Mouse (Mus musculus): ENCODE measurements around the gene Scaf1.

Gene Scaf1

DNA sequence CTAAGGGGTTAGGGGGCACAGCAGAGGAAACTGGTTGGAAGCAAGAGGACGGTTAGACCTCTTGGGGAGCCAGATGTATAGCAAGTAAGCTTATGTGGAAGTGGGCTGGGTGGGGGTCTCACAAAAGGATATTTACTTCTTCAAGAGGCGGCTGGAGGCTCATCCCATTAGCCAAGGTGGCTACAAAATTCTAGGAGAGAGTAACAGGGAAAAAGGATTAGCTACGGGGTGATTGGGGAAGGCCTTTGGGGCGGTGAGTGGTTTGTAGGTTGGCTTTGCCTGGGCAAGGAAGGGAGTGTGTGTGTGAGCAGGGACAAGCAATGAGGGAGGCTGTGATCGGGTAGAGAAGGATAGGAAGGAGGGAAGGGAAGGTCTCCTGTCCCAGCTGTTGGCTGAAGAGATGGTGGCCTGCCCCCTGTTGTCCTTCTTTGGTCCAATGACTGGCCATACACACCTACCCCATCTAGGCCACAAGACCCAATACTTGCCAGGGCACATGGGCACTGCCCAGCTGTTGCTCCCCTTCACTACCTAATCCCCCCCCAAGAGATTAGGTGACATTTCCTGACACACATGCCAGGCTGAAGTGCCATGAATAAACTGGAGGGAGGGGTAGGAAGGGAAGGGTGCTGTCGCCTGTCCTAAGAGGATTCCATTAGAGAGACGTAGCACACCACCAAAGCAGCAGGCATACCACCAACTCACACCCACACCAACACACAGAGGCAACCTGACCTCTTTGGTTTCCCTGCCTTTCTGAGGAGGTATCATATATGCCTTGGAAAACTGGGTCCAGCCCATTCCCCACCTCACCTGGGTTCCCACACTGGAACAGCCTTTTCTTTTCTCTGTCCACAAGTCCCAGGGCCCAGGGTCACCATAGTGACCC lies 32.0 kb downstream of the Scaf1 start:
- DNase-seq, result no peak

DNA sequence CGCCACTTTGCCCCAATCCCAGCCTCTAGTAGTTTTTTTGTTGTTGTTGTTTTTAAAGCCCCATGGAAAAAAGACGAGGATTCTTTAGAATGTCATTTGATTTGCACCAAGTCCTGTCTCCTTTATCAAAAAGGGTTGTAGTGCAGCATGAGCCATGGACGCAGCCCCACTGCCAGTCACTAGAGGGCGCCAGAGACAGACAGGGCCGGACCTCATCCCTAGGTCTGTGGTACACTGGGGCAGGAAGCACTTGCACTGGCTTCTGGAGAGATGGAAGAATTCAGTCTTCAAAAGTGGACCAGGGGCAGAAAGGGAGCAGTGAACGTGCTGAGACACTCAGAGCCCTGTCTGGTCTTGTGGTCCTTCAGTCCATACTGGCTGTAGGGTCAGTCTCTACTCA lies 33.1 kb downstream of the Scaf1 start:
- peak; percentile 95 for DNase-seq

DNA sequence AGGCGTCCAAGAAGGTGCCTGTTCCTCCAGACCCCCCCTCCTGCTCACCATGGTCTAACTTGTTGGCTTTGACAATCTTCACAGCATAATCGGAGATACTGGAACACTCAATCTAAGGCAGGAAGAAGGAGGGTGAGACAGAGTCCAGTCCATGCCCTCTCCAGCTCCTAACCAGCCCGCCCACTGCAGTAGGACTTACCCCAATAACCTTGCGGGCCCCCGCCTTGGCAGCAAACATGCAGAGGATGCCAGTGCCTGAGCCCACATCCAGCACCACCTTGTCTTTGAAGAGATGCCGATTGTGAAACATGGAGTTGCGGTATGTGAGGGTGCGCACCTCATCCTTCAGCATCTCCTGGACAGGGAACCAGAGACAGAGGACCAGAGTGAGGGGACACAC lies 34.6 kb downstream of the Scaf1 start:
- no peak for DNase-seq

DNA sequence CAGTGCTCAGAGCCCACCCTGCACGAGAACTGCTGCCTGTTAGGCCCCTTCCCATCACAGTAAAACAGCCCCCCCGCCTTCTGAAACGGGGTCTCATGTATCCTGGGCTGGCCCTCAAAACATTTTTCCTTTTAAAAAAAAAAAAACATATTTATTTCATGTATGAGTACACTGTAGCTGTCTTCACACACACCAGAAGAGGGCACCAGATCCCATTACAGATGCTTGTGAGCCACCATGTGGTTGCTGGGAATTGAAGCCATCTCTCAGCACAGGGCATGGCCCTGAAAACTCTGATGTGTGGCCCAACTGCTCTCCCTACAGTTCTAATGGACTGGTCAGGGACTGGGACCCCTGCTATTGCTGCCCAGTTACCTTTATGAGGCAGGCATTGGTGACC lies 37.9 kb downstream of the Scaf1 start:
- DNase-seq, result no peak

DNA sequence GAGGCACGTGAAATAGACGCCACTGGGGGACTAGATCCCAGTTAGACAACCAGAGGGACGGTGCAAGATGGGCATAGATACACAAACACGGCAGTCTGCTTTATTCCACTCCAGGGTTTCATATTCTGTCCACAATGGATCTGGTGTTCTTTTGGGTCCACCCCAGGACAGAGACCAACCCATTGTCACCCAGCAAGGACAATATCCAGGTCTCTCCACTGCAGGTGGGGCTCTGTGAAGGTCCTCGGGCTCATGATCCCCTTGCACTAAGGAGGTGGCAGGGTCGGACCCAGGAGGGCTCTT lies 41.1 kb downstream of the Scaf1 start:
- no peak for DNase-seq

DNA sequence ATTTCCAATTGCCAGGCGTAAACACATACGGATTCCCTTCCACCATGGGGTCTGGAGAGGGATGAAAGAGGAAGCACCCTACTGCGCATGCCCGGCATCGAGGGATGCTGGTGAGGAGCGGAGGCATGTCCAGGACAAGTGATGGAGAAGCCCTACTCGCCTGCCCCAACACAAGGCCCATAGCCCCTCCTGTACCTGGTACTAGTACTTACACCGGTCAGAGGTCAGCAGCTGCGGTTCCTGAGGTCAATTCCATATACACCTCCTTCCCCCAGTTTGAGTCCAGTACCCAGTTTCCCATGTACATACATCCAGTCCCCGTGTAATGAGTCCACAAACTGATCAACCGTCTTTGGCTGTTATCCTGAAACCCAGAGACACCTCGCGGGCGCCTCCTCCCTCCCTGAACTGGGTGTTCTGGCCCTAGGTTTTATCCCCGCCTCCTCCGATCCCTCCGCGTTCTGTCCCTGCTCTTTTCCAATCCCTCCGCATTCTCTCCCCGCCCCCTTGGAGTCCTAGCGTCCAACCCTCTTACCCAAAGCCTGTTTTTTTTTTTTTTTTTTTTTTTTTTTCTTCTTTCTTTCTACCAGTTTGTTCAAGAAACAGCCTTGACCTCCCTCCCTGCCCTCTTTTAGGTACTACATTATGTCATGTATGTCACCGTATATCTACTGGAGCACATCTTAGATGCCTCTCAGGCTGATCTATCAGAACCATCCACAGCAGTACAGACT lies 41.6 kb downstream of the Scaf1 start, which contains the start of gene Cpt1c:
Gene Cpt1c (minus strand): TSS at position 469 of the 734 bp plus-strand sequence.
- DNase-seq, result peak; percentile 78

DNA sequence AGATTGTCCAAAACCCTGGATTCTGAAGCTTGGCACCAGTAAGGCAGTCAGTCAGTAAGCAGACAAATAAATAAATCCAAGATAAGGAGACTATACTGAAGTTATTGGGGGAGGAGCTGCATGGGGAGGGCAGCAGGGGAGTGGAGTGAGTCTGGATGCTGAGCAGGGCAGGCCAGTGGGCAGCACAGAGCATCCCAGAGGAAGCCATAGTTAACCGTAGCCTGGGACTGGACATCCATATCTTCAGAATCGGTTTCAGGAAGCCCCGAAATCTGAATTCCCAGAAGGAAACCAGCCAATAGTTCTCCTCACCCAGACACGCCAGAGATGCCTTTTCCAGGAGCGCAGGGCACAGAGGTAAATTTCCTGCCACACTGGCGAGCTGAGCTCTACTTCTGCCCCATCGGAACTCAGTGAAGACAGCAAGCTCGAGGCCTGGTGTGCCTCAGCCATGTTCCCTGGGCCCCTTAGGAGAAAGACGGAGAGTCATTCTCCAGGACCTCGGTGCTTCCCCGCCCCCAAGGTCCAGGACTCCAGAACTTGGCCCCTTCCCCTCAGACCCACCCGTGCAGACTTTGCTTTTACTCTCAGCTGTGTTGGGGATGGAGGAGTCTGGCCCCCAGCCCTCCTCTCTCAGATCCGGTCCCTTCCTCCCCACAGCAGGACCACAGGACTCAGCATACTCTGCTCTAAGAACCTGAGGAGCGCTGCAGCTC lies 42.6 kb downstream of the Scaf1 start:
- DNase-seq, result no peak

DNA sequence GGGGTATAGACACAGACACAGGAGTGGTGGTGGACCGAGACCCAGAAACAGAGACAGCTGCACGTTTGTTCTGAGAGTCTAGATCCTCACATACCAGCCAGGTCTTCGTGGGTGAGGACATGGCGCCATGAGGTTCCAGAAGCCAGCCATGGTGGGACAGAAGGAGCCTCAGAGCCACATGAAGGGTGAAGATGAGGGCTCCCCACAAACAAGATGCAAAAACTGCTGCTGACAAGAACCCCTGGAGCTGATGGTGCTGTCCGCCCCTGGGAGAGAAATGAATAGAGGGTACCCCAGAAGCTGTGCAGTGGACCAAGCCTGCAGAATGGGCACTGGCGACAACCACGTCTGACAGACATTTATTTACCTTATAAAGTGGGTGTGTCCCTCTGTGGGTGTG lies 45.0 kb downstream of the Scaf1 start:
- DNase-seq, result no peak

DNA sequence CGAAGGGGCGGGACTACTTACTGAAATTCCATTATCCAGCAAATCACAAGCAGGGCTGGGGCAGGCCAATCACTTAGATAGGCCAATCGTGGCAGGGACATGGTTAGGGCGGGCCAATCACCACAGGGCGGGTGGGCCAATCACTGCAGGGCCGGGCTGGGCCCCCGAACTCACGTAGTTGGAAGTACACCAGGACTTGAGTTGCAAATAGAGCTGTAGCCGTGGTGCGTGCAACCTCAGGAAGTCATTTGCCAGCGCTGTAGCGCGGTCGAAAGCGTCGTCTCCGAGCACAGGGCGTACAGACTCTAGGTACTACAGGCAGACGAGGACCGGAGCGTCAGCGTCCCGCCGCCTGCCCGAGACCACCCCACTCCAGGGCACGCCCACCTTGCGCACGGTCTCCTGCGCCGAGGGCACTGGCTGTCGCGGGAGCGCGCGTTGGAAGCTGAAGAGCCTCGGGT lies 45.9 kb downstream of the Scaf1 start:
- DNase-seq, result peak; percentile 80

DNA sequence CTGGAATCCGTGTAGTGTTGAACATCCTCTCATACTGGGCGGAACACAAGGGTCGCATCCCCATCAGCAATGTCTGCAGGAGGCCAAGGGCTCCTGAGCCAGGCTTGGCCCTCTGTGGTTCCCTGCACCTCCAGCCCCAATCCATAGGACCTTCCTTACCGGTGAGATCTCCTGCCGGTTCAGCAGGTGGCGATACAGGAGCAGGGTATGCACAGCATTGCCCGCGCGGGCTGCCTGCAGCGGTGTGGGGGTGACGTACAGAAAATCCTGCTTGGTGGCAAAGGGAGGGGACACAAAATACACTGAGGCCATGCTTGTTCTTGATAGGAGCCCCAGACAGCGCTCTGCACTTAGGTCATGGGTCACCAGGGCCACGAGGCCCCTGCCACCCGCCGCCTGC lies 49.5 kb downstream of the Scaf1 start:
- DNase-seq, result no peak

DNA sequence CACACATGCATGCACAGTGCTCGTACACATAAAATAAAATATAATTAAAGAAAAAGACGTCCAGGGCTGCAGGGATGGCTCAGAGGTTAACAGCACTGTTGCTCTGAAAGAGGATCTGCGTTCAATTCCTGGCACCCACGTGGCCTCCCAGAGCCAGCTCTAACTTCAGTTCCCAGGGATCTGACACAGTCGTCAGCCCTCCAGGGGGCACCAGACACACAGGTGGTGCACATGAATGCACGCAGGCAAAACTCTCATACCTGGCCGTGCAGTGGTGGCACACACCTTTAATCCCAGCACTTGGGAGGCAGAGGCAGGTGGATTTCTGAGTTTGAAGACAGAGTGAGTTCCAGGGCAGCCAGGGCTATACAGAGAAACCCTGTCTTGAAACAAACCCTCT lies 50.2 kb downstream of the Scaf1 start:
- no peak for DNase-seq

DNA sequence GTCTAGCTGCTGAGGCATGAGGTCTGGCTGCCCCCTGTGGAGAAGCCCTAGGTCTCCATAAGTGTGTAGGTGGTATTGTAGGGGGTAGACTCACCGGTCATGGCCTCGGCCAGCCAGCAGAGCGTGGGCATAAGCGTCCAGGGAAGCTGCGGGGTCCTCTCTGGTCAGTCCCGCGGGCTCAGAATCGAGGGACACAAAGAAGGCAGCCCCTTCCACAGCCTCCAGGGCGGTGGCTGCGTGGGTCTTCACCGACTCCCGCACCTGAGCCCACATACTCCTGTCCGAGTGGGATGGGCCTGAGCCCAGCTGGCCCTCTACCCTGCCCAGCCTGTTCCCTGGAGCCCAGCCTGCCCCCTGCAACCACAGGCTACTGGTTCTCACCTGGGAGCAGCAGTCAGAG lies 51.2 kb downstream of the Scaf1 start:
- no peak for DNase-seq

DNA sequence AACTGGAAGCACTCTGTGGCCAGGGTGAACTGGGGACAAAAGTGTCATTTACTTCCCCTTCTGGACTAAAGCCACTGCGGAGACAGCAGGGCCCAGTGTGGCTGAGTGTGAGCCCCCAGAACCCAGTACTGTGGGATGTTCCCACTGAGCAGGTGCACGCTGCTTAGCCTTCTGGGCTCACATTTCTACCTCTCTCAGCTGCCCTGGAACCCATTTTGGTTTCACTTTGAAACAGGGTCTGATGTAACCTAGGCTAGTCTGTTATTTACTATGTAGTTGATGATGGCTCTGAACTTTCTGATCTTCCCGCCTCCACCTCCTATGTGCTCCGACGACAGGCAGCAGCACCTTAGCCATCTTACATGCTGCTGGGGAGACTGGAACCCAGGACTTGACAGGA lies 53.3 kb downstream of the Scaf1 start:
- DNase-seq, result no peak

DNA sequence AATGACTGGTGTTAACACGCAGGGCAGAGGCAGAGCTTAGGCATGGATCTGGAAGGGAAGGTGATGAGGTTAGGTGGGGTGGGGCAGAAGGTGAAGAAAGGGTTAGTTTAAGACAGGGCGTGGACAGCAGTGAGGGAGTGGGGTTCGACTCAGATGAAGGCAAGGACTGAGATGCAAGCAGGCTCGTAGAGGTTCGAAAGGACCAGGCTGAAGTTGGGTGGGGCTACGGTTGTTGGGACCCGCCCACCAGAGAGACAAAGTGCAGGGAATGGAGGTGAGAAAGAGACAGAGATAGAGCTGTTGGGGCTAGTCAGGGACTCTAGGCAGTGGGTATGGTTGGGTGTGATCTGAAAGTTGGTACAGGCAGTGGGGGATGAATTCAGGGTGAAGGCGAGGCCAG lies 53.8 kb downstream of the Scaf1 start:
- no peak for DNase-seq

DNA sequence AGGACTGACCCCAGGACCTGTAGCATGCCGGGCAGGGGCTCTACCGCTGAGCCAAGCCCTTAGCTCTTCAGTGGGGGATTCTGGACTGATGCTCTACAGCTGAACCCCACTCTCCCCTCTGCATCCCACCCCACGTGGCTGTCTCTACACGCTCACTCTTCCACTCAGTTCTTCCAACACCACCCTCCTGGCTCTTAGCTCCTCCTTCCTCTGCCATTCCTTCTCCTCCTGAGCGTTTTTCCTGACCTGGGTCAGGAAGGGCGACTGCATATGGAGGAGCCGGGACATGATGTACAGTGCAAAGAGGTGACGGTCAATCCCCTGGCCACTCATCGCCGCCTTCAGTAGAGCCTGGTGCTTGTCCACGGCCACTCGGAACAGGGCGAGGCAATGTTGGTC lies 55.7 kb downstream of the Scaf1 start:
- no peak for DNase-seq

DNA sequence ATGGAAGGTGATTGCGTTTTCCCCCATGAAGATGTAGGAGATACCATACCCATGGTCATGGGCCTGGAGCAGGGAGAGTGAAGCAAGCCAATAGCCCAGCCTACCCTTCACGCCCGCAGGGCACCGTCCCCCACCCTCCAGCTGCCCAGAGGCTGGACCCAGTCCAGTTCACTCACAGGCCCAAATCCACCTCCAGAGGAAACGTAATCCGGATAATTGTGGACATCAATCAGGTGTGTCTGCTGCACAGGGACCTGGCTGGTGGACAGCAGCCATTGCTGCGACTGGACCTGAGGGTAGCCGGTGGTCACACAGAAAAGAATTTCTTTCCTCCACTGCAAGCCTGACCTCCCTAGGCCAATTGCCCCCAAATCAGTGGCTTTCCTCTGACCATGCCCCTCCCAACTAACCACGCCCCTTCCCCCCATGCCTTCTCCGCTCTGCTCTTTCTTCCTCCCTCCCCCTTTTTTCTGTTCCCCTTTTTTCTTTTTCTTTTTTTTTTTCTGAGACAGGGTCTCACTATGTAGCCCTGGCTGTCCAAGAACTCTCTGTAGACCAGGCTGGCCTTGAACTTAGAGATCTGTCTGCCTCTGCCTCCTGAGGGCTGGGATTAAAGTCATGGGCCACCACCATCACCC lies 56.2 kb downstream of the Scaf1 start:
- DNase-seq, result no peak

DNA sequence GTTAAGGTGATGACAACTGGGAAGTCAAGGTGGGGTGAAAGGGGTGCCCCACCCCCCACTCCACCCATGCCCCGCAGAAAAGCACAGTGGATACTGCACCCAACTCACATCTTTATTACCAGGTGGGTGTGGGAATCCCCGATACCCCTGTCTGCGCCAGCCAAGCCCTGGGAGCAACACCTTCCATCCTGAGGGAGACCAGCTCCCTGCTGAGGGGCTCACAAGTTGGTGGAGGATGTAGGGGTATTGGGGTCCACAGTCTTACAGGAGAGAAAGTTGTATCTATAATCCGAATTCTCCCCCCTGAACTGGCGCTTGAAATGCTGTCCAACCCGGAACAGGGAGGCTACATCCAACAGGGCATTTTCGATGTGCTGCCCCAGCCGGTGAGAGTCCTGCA lies 56.9 kb downstream of the Scaf1 start:
- no peak for DNase-seq

DNA sequence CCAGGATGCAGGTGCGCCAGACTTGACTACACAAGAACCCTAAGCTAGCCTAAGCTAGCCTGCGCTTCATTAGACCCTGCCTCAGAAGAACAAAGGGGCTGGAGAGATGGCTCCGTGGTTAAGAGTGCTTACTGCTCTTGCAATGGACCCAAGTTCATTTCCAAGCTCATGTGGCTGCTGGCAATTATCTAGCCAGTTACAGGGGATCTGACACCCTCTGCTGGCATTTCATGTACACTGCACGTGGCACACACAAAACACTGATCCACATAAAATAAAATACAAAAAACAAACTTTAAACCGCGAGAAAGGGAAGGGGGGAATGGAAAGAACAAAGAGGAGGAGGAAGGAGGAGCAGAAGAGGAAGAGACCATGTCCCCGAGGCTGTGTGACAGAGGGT lies 58.0 kb downstream of the Scaf1 start:
- DNase-seq, result peak; percentile 54

DNA sequence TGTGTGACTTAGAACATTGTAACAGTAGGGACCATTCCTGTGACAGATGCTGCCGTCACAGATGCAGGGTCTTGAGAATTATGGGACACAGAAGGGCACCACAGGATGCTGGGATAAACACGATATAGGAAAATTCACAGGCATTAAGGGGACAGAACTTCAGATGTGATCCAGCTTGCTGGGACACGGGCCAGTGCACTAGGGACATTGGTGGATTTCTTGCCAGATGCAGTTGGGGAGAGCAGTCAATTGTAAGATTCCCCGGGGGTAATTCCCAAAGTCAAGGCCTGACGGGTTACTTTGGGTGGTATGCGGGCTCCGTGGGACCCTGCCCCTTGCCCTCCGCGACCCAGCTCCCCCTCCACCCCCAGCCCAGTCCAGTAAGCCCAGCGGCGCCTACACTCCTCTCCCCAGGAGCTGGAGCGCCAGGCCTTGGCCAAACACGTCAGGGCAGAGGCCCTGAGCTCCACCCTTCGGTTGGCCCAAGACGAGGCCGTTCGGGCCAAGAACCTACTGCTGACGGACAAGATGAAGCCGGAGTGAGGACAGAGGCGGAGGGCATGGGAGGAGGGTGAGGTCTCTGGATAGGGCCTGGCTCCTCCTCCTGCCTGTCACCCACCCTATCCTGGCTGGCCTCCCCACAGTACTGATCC lies 58.9 kb downstream of the Scaf1 start:
- DNase-seq, result peak; percentile 61

DNA sequence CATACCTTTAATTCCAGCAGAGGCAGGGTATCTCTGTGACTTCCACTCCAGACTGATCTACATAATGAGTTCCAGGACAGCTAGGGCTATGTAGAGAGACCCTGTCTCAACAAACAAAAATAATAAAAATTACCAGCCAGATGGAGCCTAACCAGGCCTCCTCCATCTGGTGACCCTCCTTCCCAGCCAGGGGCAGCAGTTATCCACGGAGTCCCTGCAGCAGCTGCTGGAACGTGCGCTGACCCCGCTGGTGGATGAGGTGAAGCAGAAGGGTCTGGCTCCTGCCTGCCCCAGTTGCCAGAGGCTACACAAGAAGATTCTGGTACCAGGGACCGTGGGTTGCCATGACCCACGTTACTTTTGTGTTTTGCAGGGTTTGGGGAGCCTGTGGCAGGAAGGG lies 59.9 kb downstream of the Scaf1 start:
- DNase-seq, result no peak

DNA sequence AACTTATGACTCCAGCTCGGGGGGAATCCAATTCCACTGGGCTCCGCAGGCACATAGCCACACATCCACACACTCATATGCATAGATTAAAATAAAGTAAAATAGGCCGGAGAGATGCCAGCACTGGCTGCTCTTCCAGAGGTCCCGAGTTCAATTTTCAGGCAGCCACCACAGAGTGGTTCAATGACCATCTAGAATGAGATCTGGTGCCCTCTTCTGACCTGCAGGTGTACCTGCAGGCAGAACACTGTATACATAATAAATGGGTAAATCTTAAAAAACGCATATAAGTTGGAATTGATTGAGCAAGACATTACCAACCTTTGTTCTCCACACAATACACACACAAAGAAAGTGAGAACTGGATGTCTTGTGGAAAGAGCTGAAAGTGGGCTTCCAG lies 60.5 kb downstream of the Scaf1 start:
- DNase-seq, result no peak

DNA sequence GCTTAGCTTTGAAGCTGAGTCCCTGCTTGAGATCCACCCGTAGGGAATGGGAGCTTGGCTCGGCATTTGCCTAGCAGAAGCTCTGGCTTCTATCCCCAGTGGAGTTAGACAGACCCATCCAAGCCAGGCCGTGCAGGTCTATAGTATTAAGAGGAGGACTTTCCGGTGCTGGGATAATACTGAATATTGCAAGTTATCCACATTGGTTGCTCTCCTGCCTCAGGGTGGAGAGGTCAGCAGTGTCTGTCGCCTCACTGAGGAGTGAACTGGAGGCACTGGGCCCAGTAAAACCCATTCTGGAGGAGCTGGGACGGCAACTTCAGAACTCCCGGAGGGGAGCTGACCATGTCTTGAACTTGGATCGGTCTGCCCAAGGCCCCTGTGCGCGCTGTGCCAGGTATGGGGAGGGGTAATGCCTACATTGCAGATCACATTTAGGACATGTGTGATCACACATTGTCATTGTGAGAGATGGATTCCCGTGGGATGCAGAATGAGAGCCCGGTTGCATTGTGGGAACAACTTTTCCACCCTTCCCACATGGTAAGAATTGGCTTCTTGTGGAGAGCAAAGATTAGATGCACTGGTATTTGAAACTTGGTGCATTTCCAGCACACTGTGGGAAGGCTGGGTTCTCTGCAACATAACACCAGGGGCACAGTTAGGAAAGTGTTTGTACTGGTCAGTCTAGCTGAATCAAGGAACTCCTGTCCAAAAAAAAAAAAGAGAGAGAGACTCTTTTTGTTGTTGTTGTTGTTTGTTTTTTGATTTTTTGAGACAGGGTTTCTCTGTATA lies 61.9 kb downstream of the Scaf1 start:
- DNase-seq, result no peak

Data from lung, postnatal 14 days (tissue).